Mouse (Mus musculus) erythroblast, embryonic 14.5 days (primary cell): ENCODE results near the gene Gm2a. TPM values are rescaled to one million over a fixed set of nuclear protein-coding genes. Genes with fewer than 3 reads are reported as not detected.
A peak's percentile ranks its signal among the peaks of the same experiment; 100 is the strongest.
"Not testable (repeated sequence)": the region's sequence is repeated elsewhere in the genome, so short reads cannot be mapped to it uniquely, and the experiment has no call there.

ENCODE experiments used
- H3K27me3 ChIP-seq: 2 replicates; pipeline ENCODE4 v1.6.1; 2012; ENCODE audit warnings: inconsistent platforms; ENCODE audit not compliant: control insufficient read depth
- H3K36me3 ChIP-seq: 2 replicates; pipeline ENCODE4 v1.6.1; 2012; ENCODE audit warnings: mild to moderate bottlenecking, inconsistent platforms; ENCODE audit not compliant: control insufficient read depth
- H3K4me1 ChIP-seq: 2 replicates; pipeline ENCODE4 v1.6.1; 2012; ENCODE audit warnings: inconsistent platforms; ENCODE audit not compliant: control insufficient read depth
- H3K4me3 ChIP-seq: replicated peaks from 2 replicates; pipeline ENCODE3; 2012; ENCODE audit warnings: moderate library complexity, mild to moderate bottlenecking, inconsistent platforms
- H3K9me3 ChIP-seq: 2 replicates; pipeline ENCODE4 v1.6.1; 2012; ENCODE audit warnings: low read length, inconsistent platforms, mixed read lengths; ENCODE audit not compliant: control insufficient read depth
- GATA1 ChIP-seq: IDR thresholded peaks from 2 replicates; pipeline ENCODE4 v1.6.1; 2012; ENCODE audit warnings: low read length, inconsistent platforms, mixed read lengths
- TAL1 ChIP-seq: IDR thresholded peaks from 3 replicates; pipeline ENCODE4 v1.6.1; 2012; ENCODE audit warnings: low read length, inconsistent platforms, mixed read lengths
- polyA plus RNA-seq: library from polyadenylated mRNA; stranded (reverse); fragments of >175 nt; gene quantifications from 2 replicates; pipeline ENCODE4 v1.2.3, GENCODE M21; 2012

Gm2a gene
- polyA plus RNA-seq, 1 experiment, result 0.05 TPM

DNA sequence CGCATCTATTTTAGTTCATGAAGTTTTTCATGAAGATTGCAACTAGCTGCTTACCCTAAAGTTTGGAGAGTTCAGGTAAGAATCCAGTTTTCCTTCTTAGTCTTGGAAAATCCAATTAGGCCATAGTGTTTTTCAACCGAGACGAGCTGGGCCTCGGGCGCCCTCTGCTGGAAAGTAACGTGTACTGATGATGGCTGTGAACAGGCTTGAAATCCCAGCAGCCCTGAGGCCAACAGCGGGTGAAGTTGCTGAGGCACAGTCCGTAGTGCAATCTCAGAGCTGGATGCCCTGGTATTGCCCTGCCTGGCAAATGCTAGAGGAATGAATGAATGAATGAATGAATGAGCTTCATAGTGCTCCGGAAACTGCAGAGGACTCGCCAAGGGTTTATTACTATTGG is 10.9 kb upstream of the Gm2a start:
- Histone ChIP-seq H3K4me3 (no peak overlapping the region), H3K27me3 (no peaks in the 10 kb centered on the region), H3K9me3 (no peaks in the 10 kb centered on the region), H3K36me3 (no peaks in the 10 kb centered on the region), H3K4me1 (no peaks in the 10 kb centered on the region)
- no peak for TF ChIP-seq GATA1

DNA sequence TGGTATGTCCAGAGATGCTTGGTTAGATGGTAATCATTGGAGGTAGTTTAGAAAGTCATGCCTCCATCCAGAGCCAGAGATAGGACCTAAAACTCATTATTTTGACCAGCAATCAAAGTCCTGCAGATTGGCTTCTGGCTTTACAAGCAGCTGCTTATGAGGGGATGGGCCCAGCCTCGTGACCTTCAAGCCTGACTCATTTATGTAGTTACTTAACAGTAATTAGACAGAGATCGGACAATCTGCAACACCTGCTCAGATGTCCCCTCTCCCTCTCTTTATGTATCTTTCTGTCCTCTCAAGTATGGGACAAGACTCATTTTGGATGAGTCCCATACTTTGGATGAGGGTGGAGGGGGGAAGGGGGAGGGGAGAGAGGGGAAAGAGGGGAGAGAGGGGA is 8.0 kb upstream of the Gm2a start:
- Histone ChIP-seq H3K9me3 (no peaks in the 10 kb centered on the region), H3K27me3 (no peaks in the 10 kb centered on the region), H3K36me3 (no peaks in the 10 kb centered on the region), H3K4me3 (no peak overlapping the region), H3K4me1 (no peaks in the 10 kb centered on the region)
- TF ChIP-seq GATA1 (no peak), TAL1 (no peak)

DNA sequence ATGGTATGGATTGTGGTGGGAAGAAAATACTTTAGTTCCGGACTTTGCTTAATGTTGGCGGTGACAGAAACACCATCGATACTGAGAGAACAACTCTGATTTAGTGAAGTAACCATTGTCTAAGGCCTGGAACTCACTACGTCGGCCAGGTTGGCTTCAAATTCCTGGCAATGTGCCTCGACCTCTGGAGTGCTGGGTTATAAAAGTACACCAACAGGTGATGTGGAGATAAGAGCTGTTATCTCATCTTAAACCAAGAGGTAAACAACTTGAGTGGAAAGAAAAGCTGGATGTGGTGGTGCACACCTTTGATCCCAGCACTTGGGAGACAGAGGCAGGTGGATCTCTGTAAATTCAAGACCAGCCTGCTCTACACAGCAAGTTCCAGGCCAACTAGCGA is 4.8 kb upstream of the Gm2a start:
- no peaks in the 10 kb centered on the region for H3K36me3 ChIP-seq
- H3K9me3 ChIP-seq, result no peaks in the 10 kb centered on the region; the same call in 1 of the 2 replicates
- H3K4me1 ChIP-seq, result peaks cover 11% of the 10 kb centered on the region
- no peak overlapping the region for H3K4me3 ChIP-seq
- H3K27me3 ChIP-seq, result peaks cover 2% of the 10 kb centered on the region
- no peak for TF ChIP-seq GATA1

DNA sequence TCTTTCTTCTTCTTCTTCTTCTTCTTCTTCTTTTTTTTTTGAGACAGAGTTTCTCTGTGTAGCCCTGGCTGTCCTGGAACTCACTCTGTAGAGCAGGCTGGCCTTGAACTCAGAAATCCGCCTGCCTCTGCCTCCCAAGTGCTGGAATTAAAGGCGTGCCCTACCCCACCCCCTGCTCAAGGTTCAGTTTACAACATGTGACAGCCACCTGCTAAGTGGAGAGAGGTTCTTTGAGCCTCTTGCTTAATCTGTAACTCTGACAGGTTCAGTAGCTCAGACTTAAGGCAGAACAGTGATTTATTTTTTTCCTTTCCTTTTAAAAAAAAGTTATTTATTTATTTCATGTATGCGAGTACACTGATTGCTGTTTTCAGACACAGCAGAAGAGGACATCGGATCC is 1.6 kb upstream of the Gm2a start:
- not testable (repeated sequence) for H3K4me3 ChIP-seq, H3K9me3 ChIP-seq, H3K27me3 ChIP-seq, H3K36me3 ChIP-seq
- H3K4me1 ChIP-seq, result peaks cover 16% of the 10 kb centered on the region

DNA sequence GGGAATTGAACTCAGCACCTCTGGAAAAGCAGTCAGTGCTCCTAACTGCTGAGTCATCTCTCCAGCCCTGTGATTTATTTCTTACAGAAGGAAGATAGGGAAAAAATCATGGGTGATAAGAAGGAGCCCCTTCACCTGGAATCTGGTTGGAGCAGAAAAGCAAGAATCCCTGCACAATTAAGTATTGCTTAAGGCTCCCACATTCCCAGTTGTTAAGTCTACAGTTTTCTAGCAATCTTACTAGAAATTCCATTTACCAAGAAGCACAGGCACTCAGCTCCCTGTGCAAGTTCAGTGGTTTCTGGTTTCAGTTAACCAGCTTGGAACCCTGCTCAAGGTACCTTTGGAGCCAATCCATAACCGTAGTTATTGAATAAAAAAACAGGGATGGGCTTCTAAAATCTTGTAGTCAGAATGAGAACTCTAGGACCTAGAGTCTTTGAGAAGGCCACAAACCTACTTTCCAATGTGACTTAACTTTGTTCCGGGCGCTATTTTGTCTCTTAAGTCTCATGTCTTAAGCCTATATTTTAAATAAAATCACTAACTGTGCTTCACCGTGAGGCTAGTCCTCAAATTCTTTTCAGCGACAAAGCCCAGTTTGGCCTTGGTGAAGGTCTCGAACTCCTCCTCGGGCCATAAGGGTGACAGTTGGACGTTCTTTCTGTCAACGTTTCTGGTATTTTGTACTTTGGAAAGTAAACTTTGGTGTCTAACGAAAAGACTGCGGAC is 1.0 kb upstream of the Gm2a start:
- H3K27me3 ChIP-seq, result peaks cover 7% of the 10 kb centered on the region
- H3K9me3 ChIP-seq, result no peaks in the 10 kb centered on the region; the same call in 1 of the 2 replicates
- H3K4me1 ChIP-seq, result peaks cover 16% of the 10 kb centered on the region
- no peak for TF ChIP-seq GATA1
- TF ChIP-seq TAL1, result no peak
- peak overlapping the region; percentile 47 for H3K4me3 ChIP-seq
- H3K36me3 ChIP-seq, result no peaks in the 10 kb centered on the region

DNA sequence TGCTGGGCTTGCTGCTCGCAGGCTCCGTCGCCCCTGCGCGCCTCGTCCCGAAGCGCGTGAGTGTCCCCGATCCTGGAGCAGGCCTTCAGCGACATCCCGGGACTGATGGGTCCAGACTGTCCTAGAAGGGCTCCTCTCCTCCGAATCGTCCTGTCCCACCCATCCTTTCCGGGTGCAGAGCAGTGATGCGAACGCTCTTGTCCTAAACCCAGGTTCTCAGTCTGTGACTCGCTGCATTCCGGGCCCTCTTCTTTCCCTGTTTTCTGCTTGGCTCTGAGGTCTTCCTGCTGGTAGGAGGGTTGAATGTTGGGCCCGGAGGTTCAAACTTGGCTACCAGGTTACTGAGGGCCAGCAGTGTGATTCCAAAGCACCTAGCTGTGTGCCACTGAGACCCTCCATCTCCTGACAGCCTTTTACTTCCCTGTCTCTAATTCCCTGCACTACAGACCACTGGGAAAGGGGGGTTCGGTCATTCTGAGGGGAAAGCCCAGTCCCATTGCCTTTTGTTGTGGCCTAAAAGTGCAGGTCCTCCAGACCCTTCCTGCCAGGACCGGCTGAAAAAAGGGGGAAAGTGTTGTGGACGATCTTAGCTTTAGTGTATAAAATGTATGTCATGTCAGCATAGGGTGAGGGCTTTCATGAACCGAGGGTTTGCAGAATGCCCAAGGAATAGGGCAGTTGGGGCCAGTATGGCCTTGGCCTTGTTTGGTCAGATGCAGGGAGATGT is 437 bp downstream of the Gm2a start:
- Histone ChIP-seq H3K36me3 (no peaks in the 10 kb centered on the region), H3K9me3 (no peaks in the 10 kb centered on the region; the same call in 1 of the 2 replicates), H3K4me3 (peak overlapping the region; percentile 58), H3K4me1 (peaks cover 16% of the 10 kb centered on the region), H3K27me3 (peaks cover 7% of the 10 kb centered on the region)
- TF ChIP-seq TAL1, result no peak

DNA sequence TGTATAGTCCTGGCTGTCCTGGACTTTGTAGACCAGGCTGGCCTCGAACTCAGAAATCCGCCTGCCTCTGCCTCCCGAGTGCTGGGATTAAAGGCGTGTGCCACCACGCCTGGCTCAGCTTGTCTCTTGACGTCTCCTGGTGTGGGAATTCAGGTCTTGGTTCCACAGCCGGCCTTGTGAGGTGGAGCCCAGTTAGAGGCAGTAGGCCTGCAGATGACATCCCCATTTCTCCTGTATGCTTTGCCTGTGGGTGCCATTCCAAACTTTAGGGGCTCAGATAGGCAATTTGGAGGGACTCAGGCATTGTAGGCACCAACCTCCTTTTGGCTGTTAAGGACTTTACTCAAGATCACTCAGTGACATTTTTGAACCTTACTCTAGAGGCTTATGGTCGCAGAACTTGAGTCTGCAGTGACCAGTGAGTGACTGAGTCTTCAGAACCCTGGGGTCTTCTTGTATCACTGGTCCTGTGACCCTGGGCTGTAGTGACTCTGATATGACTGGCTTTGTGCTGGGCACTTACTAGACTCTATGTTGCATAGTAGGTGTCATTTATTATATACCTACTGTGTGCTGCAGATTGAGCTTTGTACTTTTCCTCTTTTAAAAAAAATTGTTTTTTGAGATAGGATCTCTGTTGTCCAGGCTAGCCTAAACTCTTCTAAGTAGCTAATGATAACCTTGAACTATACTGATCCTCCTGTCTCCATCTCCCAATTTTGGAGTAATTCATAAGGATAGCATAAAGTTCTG is 1.3 kb downstream of the Gm2a start:
- no peaks in the 10 kb centered on the region; the same call in 1 of the 2 replicates for H3K9me3 ChIP-seq
- H3K4me1 ChIP-seq, result peaks cover 16% of the 10 kb centered on the region
- H3K4me3 ChIP-seq, result no peak overlapping the region
- peaks cover 7% of the 10 kb centered on the region for H3K27me3 ChIP-seq
- TF ChIP-seq GATA1 (no peak), TAL1 (no peak)
- H3K36me3 ChIP-seq, result no peaks in the 10 kb centered on the region

DNA sequence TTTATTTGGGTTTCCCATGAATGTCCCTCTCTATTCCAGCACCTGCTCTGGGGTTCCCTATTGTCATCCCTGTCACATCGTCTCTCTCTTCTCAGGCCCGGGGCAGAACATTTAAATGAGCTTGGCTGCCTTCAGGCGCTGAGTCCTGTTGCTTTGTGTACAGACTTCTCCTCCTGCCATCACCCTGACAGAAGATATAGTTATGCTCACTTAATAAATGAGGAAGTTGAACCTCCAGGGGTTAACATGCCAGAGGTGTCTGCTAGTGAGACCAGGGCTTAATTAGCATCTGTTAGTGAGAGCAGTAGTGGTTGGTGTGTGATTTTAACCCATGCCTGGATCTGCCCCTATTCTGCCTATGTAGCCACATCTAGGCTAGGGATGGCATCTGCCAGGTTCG is 2.0 kb downstream of the Gm2a start:
- Histone ChIP-seq H3K27me3 (peaks cover 7% of the 10 kb centered on the region), H3K4me1 (peaks cover 16% of the 10 kb centered on the region), H3K36me3 (no peaks in the 10 kb centered on the region), H3K9me3 (no peaks in the 10 kb centered on the region; the same call in 1 of the 2 replicates), H3K4me3 (no peak overlapping the region)
- TF ChIP-seq TAL1 (no peak), GATA1 (no peak)

DNA sequence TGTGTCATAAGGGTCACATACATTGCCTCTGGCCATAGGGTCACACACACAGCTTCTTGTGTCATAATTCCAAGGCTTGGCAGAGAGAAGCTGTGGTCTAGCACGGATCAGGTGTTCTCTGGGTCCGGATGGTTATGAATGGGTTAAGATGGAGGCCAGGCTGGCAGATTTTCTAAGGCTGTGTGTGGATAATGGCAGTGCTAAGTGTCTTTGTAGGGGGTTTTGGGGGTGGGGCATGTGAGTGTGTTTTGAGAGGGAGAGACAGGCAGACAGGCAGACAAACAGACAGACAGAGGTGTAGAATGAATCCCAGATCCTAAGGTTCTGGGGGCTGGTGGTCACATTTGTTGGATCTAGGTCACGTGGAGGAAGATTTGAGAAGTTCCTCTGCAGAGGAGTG is 4.1 kb downstream of the Gm2a start:
- Histone ChIP-seq H3K27me3 (peaks cover 7% of the 10 kb centered on the region), H3K4me3 (no peak overlapping the region), H3K9me3 (no peaks in the 10 kb centered on the region; the same call in 1 of the 2 replicates), H3K4me1 (peaks cover 15% of the 10 kb centered on the region), H3K36me3 (no peaks in the 10 kb centered on the region)
- TF ChIP-seq TAL1, result no peak
- TF ChIP-seq GATA1, result no peak
